Mouse (Mus musculus): ENCODE results near the gene Gcsh.

The Gcsh gene

DNA sequence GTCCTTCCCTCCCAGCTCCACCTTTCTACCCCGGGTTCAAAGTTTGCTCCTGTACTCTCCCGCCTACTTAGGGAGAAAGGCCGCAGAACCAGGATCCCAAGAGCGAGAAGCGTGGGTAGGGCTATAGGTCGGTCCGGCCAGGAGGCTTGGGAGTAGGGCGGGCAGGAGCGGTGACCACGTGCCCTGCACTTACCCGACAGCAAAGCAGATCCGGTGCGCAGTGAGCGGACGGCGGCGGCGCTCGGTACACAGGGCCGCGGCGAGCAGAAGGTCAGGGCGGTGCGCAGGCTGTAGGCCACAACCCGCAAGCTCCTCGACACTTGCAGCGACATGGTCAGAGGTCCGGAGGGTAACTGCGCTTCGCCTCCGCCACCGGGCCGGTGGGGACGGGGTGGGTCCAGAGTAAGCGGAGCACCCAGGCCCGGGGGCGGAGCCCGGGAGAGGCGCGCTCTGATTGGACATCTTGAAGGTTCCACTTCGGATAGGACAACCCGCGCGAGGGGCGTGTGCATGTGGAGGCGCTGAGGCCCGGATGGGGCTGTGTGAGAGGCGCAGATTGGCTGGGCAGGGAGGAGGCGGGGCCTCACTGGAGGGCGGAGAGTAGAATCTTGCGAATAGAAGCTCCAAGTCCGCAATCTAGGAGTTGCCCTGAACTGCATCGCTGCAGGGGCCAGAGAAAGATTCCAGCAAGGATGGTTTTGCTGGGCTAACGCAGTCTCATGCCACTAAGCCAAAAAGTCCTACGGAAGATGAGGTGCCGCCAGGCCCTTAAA is at the start of gene Gcsh:
Gcsh (minus strand) TSS at position 443 of the 773 bp plus-strand sequence.
- DNase-seq = peak; percentile 97

GRCm38 (mm10) chr8:117039843-117040242 is 46.5 kb upstream of the Gcsh start:
- DNase-seq = no peak

DNA sequence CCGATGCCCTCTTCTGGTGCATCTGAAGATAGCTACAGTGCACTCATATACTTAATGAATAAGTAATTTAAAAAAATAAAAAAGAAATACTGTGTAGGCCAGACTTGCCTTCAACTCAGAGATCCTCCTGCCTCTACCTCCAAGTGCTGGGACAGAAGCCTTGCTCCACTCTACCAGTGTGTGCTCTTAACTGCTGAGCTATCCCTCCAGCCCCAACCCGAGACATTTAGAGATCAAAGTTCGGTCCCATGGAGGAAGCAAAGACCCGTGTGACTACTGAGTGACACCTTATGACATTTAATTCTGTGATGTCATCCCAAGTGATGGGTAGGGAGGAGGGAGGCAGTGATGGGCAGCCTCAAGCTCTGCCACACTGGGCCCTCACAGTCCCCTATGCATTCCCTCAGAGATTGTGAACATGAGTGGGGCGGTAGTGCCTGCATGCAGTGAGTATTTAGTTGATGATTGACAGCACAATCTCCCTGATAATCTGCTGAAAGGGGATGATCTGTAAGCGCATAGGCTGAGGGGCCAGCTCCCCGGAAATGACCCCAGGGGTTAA is 44.1 kb upstream of the Gcsh start:
- no peak for DNase-seq

DNA sequence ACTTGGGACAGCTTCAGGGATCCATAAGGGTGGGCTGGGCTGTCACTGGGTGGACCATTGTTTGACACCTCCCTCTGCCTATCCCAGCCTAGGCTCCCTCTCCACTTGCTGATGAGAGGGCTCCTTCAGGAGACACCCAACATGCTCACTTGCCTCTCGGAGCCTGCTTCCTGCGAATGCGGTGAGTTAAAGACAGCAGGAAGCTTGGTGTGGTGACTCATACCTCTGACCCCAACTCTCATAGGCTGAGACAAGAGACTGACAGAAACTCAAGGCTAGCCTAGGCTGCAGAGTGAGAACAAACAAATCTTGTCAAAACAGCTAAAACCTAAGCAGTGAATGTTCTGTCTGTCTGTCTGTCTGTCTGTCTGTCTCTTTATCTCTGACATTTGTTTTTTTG is 40.1 kb upstream of the Gcsh start:
- DNase-seq = peak; percentile 16

DNA sequence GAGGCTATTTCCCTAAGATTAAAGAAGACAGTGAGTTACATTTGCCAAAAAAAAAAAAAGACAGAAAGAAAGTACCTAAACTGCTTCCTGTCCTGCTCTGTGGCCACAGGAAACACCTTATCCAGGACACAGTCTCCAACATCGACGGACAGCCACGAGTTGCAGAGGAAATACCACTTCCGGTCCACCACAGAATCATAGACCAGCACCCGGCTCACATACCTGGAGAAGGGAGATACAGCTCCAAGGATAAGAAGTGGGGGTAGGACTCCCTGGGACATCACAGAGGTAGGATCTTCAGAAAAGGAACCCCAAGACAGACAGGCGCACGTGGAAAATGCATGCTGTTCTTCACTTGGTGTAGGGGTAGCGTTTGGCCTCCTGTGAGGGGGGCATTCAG is 39.3 kb upstream of the Gcsh start:
- DNase-seq = no peak

DNA sequence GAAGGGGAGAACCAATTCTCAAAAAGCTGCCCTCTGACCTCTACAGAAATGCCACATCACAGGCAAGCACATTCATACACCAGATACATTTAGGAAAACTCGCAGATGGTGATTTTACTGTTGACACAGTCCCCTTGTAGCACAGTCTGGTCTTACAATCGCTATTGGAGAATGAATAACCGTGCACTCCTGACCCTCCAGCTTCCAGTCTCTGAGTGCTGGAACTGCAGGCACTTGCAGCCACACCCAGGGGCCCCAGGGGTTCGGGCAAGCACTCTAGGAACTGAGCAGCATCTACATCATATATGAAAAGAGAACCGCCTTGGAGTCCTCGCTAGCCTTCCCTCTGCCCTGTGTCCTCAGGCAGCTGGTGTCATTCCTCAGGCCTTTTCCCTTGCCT is 38.1 kb upstream of the Gcsh start:
- no peak for DNase-seq

DNA sequence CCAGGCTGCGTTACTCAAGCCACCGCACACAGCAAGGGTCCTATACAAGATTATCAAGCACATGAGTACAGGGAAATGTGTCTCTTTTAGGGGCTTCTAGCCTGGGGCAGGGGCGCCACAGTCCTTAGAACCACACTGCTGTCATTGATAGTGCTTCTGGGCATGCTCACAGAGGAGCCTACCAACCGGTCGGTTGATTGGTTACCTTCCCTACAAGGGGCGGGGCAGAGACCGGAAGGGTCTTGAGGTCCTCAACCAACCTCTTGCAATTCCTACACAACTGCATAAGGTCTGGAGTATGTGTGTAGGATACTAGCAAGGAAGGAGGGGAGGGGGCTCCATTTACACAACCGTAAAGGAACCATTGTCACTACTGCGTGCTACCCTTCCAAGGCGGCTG is 35.3 kb upstream of the Gcsh start:
- DNase-seq = no peak

DNA sequence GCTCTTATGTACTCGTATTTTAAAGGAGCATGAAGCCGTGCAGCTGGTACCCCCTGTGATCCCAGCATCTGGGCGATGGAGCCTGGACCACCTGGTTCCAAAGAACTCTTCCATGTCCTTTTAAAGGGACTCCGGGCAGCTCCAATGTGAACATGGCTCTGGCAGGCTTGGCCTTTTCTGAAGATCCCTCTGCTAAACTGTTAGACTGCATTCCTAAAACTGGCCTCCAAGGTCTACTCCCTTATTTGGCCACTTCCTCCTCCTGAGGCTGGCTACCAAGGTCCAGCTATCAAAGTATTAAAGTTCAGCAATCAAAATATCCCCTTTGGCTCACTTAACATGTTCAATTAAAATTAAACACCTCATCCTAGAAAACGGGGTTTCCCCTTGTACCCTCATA is 34.3 kb upstream of the Gcsh start:
- no peak for DNase-seq

GRCm38 (mm10) chr8:117022297-117022993 is 29.1 kb upstream of the Gcsh start:
- DNase-seq = no peak

GRCm38 (mm10) chr8:117019323-117020275 is 26.3 kb upstream of the Gcsh start:
- no peak for DNase-seq

GRCm38 (mm10) chr8:117017896-117018295 is 24.6 kb upstream of the Gcsh start:
- DNase-seq = no peak

DNA sequence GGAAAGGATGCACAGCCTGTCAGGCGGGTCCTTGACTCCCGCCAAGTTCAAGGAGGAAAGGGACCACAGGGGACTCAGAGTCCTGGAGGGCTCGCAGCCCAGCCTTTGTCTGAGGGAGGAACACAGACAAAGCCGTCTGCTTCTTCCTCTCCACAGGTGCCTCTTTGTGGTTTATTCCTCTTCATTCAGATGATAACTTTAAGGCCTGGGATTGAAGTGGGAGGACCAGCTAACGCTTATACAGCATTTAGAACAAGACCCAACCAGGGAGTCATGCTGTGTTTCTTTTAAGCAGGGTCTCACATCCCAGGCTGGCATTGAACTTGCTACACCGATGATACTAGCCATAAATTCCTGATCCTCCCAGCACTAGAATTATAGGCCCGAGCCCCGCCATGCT is 23.7 kb upstream of the Gcsh start:
- DNase-seq = no peak

GRCm38 (mm10) chr8:117015670-117016069 is 22.3 kb upstream of the Gcsh start:
- no peak for DNase-seq

GRCm38 (mm10) chr8:117011366-117011765 is 18.0 kb upstream of the Gcsh start:
- DNase-seq = no peak

DNA sequence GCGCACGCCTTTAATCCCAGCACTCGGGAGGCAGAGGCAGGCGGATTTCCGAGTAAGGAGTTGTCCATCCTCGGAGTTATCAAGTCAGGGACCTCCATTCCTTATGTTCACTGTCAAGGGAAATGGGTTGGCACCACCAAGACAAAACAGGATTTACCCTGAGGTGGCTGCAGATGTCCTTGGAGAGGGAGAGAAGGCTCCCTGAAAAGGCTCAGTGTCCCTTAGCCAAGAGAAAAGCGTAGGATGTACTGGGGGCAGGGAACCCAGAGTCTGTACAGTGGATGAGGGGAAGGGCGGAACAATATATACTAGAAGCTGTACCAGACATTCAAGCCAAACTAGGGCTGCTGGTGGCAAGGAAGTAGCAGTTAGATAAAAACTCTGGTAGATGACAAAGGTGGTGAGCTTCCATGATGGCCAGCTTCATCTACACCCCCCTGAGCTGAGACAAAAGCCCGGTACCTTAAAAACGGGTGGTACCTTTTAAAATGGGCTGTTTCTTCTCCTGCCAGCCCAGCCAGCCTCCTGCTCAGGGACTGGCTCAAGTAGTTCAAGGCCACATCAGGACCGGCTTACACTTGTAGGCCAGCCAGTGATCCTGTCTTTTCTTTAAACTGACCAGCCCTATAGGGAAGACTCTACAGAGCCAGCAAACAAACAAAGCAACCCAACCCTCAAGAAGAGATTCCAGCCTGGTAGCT is 829 bp upstream of the Gcsh start:
- no peak for DNase-seq

DNA sequence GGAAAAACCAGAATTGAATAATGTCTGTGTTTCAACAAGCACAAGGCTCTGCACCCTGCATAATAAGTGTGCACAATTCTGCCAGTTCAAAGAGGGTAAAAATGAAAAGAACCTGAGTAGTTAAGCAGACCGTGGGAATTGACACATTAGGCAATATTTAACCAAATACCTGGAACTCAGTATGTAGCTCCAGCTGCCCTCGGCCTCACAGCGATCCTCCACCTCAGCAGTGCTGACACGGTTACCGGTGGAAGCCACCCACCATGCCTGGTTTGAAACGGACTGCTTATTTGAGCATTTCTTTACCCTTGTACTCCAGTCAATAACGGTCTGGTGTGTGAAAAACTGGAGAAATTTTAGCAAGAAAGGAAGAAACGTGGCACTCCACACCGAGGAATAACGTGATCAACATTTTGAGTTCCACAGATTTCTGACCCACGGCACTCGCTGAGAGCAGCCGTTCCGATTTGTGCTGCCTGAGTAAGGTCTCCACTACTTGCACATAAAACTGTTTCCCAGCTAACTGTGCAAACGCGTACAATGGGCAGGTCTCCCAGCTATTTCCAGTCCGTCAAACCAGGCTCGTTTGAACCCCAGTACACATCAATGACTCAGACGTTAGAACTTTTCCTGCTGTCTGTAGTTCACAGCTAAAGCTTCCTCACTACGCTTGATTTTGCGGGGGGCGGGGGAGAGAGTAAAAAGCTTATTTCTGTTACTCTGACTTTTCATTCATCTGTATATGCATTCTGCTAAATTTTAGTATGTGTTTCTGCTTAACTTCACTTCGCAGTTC is 963 bp downstream of the Gcsh start:
- peak; percentile 39 for DNase-seq

- no peak for DNase-seq
Measured at GRCm38 (mm10) chr8:116991241-116991640, 2.1 kb downstream of the Gcsh start.

DNA sequence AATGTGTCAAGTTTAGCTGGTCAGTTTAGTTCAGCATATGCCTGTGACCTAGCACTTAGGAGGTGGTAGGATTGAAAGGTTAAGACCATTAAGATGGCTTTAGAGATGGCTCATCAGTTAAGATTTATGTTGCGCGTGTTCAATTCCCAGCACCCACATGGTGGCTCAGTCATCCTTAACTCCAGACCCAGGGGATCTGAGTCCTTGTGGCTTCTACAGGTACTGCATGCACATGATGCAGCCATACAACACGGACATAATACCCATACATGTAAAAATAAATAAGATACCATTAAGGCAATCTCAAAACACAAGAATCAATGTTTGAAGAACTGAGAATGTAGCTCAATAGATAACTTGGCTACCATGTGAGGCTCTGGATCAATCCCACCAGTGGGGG is 3.5 kb downstream of the Gcsh start:
- no peak for DNase-seq

DNA sequence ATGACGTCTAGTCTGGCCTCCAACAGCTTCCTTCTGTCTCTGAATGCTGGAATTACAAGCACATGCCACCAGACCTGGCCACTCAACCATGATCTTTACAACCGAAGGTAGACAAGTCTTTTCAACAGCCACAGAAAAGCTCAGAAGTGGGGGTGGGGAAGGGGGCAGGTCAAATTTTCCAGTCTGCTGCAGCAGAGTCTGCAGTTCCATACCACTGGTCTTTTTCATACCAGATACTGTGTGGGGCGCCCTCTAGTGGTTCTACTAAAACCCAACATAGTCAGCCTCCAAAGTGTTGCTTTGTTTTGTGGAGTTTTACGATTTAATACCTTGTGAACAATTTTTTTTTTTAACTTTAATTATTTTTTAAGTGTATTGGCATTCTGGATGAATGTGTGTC is 13.2 kb downstream of the Gcsh start:
- peak; percentile 63 for DNase-seq

- peak; percentile 99 for DNase-seq
Measured at GRCm38 (mm10) chr8:116978631-116979256, 14.6 kb downstream of the Gcsh start, which contains the start of gene 1700030J22Rik. TSS of gene 1700030J22Rik (minus strand) at chr8:116978959.

- DNase-seq = no peak
Measured at GRCm38 (mm10) chr8:116978052-116978451, 15.3 kb downstream of the Gcsh start.

Data from thymus, postnatal 25 days (tissue).